Mouse (Mus musculus): ENCODE results near the gene Olfr1350.
"Not testable (repeated sequence)": the region's sequence is repeated elsewhere in the genome, so short reads cannot be mapped to it uniquely, and the experiment has no call there.

The Olfr1350 gene

GRCm38 (mm10) chr7:6564541-6564940, at the start of gene Olfr1350:
Olfr1350 (plus strand) TSS chr7:6564841.
- no peak for DNase-seq (ENCODE audit: low read depth, low spot score)

- DNase-seq (ENCODE audit: low read depth, low spot score): no peak
Measured at GRCm38 (mm10) chr7:6521666-6522065, 43.0 kb upstream of the Olfr1350 start.

GRCm38 (mm10) chr7:6522850-6523249, 41.8 kb upstream of the Olfr1350 start, which contains the start of gene Olfr1349:
Olfr1349 (minus strand) TSS chr7:6522950.
- DNase-seq (ENCODE audit: low read depth, low spot score): no peak

DNA sequence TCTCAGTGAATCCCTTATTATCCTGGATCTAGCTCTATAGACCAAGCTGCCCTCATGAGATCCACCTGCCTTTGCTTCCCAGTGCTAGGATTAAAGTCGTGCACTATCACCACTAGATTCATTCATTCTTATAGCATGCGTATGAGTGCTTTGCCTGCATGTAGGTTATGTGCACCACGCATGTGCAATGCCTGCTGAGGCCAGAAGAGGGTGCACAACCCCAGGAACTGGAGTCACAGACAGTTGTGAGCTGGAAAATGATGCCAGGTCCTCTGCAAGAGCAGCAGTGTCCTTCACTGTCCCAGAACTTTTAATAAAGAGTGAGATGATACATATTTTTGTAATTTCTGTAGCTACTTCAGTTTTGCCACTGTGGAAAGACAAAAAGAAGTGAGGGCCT, 39.6 kb upstream of the Olfr1350 start:
- DNase-seq (ENCODE audit: low read depth, low spot score): no peak

DNA sequence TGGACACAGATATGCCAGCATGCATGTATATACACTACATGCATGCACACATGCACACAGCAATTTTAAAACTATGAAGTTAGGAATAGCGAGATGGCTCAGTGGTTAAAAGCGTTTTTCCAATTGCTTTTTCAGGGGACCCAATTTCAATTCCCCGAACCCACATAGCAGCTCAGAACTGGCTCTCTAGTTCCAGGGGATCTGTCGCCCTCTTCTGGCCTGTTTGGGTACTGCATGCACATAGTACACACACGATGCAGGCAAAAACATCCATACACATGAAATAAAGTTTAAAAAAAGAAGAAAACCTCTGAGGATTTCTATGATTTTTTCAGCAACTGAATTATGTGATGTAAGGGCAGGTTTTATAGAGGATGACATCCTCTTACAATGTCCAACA, 38.5 kb upstream of the Olfr1350 start:
- no peak for DNase-seq (ENCODE audit: low read depth, low spot score)

DNA sequence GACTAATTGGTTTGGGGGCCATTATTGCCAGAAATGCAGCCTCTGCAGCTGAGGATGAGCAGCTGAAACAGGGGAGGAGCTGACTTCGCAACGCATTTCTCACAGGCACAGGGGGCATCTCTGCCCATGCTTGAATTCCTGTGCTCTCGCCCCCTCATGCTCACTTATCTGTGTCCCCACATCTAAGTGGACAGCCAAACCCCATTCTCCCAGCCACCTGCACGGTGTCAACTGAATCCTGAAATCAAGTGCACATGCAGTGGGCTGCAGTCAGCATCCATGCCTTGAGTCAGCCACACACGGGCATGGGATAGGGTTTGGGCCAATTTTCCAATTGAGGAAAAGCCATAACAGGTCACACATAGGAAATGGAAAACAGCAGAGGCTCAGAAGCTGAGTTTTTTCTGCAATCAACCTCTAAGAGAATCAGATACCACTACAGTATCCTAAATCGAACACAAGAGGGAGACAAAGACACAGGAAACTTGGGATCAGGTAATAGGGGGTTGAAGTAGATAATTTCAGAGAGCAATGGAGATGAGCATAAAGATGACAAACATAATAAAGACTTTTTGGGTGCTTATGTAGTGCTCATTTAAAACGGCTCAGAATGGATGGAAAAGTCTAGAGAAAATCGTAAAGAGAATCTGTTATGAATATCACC, 21.6 kb downstream of the Olfr1350 start:
- DNase-seq (ENCODE audit: low read depth, low spot score): no peak

- not testable (repeated sequence) for DNase-seq (ENCODE audit: low read depth, low spot score)
Measured at GRCm38 (mm10) chr7:6588766-6589165, 24.1 kb downstream of the Olfr1350 start.

- no peak for DNase-seq (ENCODE audit: low read depth, low spot score)
Measured at GRCm38 (mm10) chr7:6603331-6603730, 38.7 kb downstream of the Olfr1350 start.

All from CD4-positive helper T cell, adult 2 months (primary cell).